Mouse (Mus musculus): ENCODE measurements at regions not wholly inside any gene's neighbourhood (a gene's known extent, or its start where the extent isn't known, plus 50 kb on each side); places are given as distances from the start of the nearest gene placed in this dataset.

- TF ChIP-seq CTCF (IDR thresholded peaks at IDR 0.05; ENCODE audit: extremely low read depth, insufficient read depth, low read length) (no peak), POLR2A (IDR thresholded peaks at IDR 0.05; ENCODE audit: extremely low read depth, insufficient read depth, low read length) (no peak)
Measured at GRCm38 (mm10) chr17:47262141-47262540, 106.5 kb upstream of the Mrps10 start.

Measured in cortical plate, adult 2 months (tissue).